ENCODE assay signal across 11 mouse cellular contexts in genomic region chr12:85181475-85182344, GRCm38 (mm10). TPM values are rescaled to one million over a fixed set of nuclear protein-coding genes. Genes with fewer than 3 reads are reported as not detected.
DNase-seq lines count a peak whose midpoint lies in the region; ATAC-seq and TF ChIP-seq lines count a peak whose summit lies in the region.
"Had no signal": no experiment of that assay in that cellular context is flagged by ENCODE, and none has a peak within 500 bp of the region (broad histone marks: within the 10 kb centered on the region; RNA-seq: fewer than 3 reads in every experiment).

No protein-coding gene starts in this region.

- H3K27me3 ChIP-seq in forebrain, embryonic 13.5 days: peaks cover 21% of the 10 kb centered on the region; the same call in 1 of the 2 replicates
- peaks cover 74% of the 10 kb centered on the region for H3K27me3 ChIP-seq in forebrain, embryonic 10.5 days (ENCODE audit: poor library complexity, severe bottlenecking)
- H3K27me3 ChIP-seq in lung, embryonic 16.5 days (ENCODE audit: control insufficient read depth, insufficient read depth, low read depth, low read length): peaks cover 6% of the 10 kb centered on the region
- H3K27me3 ChIP-seq in hindbrain, embryonic 13.5 days: peaks cover 54% of the 10 kb centered on the region
- H3K27me3 ChIP-seq in neural tube, embryonic 11.5 days (ENCODE audit: control insufficient read depth, insufficient read depth, low read length): peaks cover 9% of the 10 kb centered on the region

- no peak for DNase-seq in forebrain, embryonic 10.5 days (ENCODE audit: extremely low spot score, low spot score)
- DNase-seq in lung, adult 2 months: no peak
- DNase-seq in neural tube, embryonic 11.5 days (ENCODE audit: low spot score): no peak
- DNase-seq in frontal cortex, postnatal 14 days (ENCODE audit: low spot score in 2 of 2): no peak
- DNase-seq: gastrocnemius, postnatal 36 days had no signal

- peak overlapping the region; percentile 30 for H3K4me2 ChIP-seq in forebrain, embryonic 13.5 days
- no peak overlapping the region for H3K4me2 ChIP-seq in lung, embryonic 16.5 days (ENCODE audit: low read depth, low read length)
- H3K4me2 ChIP-seq in hindbrain, embryonic 13.5 days: peak overlapping the region; percentile 16
- 0 out of 2 replicates have a peak overlapping the region, but pooled peaks have one; percentile 17 for H3K4me2 ChIP-seq in neural tube, embryonic 11.5 days (ENCODE audit: low read depth)

- H3K4me3 ChIP-seq in forebrain, embryonic 13.5 days: no peak overlapping the region
- no peak overlapping the region for H3K4me3 ChIP-seq in forebrain, embryonic 10.5 days
- H3K4me3 ChIP-seq in lung, embryonic 16.5 days (ENCODE audit: low read length): no peak overlapping the region
- no peak overlapping the region for H3K4me3 ChIP-seq in lung, adult 2 months (replicated peaks; ENCODE audit: extremely low read depth, low read depth, low read length)
- no peak overlapping the region for H3K4me3 ChIP-seq in hindbrain, embryonic 13.5 days
- no peak overlapping the region for H3K4me3 ChIP-seq in neural tube, embryonic 11.5 days (ENCODE audit: low read depth, low read length)
- H3K4me3 ChIP-seq: layer of hippocampus, adult 2 months had no signal

- peaks cover 32% of the 10 kb centered on the region for H3K4me1 ChIP-seq in forebrain, embryonic 13.5 days
- H3K4me1 ChIP-seq in forebrain, embryonic 10.5 days: peaks cover 44% of the 10 kb centered on the region
- peaks cover 27% of the 10 kb centered on the region for H3K4me1 ChIP-seq in lung, embryonic 16.5 days (replicated peaks; ENCODE audit: control insufficient read depth, insufficient read depth, low read length)
- H3K4me1 ChIP-seq in lung, adult 2 months (ENCODE audit: control insufficient read depth, insufficient read depth, low read length): peaks cover 6% of the 10 kb centered on the region; the same call in 1 of the 2 replicates
- H3K4me1 ChIP-seq in hindbrain, embryonic 13.5 days (replicated peaks): peaks cover 31% of the 10 kb centered on the region
- H3K4me1 ChIP-seq in neural tube, embryonic 11.5 days (ENCODE audit: control insufficient read depth, insufficient read depth, low read length): peaks cover 7% of the 10 kb centered on the region

- TF ChIP-seq CTCF in lung, adult 2 months (IDR thresholded peaks at IDR 0.05; ENCODE audit: insufficient read depth, low read length): no peak

- peak; percentile 60 for ATAC-seq in forebrain, embryonic 13.5 days
- ATAC-seq in lung, embryonic 16.5 days (ENCODE audit: low read depth): peak; percentile 12; the same call in 1 of the 2 replicates
- no peak for ATAC-seq in hindbrain, embryonic 13.5 days (ENCODE audit: low FRiP score)
- ATAC-seq in neural tube, embryonic 11.5 days (ENCODE audit: insufficient read depth, low FRiP score, low TSS enrichment): peak; percentile 72
- ATAC-seq in frontal cortex, adult (ENCODE audit: low TSS enrichment): no peak

- no peaks in the 10 kb centered on the region for H3K9me3 ChIP-seq in forebrain, embryonic 13.5 days (replicated peaks)
- no peaks in the 10 kb centered on the region for H3K9me3 ChIP-seq in forebrain, embryonic 10.5 days
- H3K9me3 ChIP-seq in lung, embryonic 16.5 days (ENCODE audit: control insufficient read depth, low read length): no peaks in the 10 kb centered on the region
- no peaks in the 10 kb centered on the region for H3K9me3 ChIP-seq in hindbrain, embryonic 13.5 days
- H3K9me3 ChIP-seq in neural tube, embryonic 11.5 days (ENCODE audit: control insufficient read depth, low read length): no peaks in the 10 kb centered on the region

- WGBS in forebrain, embryonic 13.5 days: 18% methylated on average over 17 of the region's 17 CpGs
- WGBS in forebrain, embryonic 10.5 days: 46% methylated on average over 17 of the region's 17 CpGs
- WGBS in lung, embryonic 16.5 days: 14% methylated on average over 17 of the region's 17 CpGs
- 24% methylated on average over 17 of the region's 17 CpGs for WGBS in lung, adult 2 months
- 20% methylated on average over 15 of the region's 17 CpGs for WGBS in hindbrain, embryonic 13.5 days
- 32% methylated on average over 14 of the region's 17 CpGs for WGBS in neural tube, embryonic 11.5 days

- H3K9ac ChIP-seq in forebrain, embryonic 13.5 days: 0 out of 2 replicates have a peak overlapping the region, but pooled peaks have one; percentile 16
- H3K9ac ChIP-seq in lung, embryonic 16.5 days (ENCODE audit: low read length): no peak overlapping the region
- peak overlapping the region; percentile 29 for H3K9ac ChIP-seq in hindbrain, embryonic 13.5 days
- 0 out of 2 replicates have a peak overlapping the region, but pooled peaks have one; percentile 15 for H3K9ac ChIP-seq in neural tube, embryonic 11.5 days (ENCODE audit: low read length)
- H3K9ac ChIP-seq: liver, embryonic 14.5 days had no signal

- TF ChIP-seq POLR2A in lung, adult 2 months (IDR thresholded peaks at IDR 0.05; ENCODE audit: borderline replicate concordance, extremely low read depth, low read depth, low read length): no peak

- H3K27ac ChIP-seq in forebrain, embryonic 13.5 days: peak overlapping the region; percentile 25; the same call in 1 of the 2 replicates
- no peak overlapping the region for H3K27ac ChIP-seq in forebrain, embryonic 10.5 days
- H3K27ac ChIP-seq in lung, embryonic 16.5 days (ENCODE audit: low read length): no peak overlapping the region
- no peak overlapping the region for H3K27ac ChIP-seq in hindbrain, embryonic 13.5 days
- H3K27ac ChIP-seq in neural tube, embryonic 11.5 days (ENCODE audit: low read depth, low read length): peak overlapping the region; percentile 17; the same call in 1 of the 2 replicates
- H3K27ac ChIP-seq: layer of hippocampus, adult 2 months; liver, embryonic 14.5 days had no signal

- H3K36me3 ChIP-seq in forebrain, embryonic 13.5 days (ENCODE audit: poor library complexity, severe bottlenecking): no peaks in the 10 kb centered on the region
- no peaks in the 10 kb centered on the region for H3K36me3 ChIP-seq in forebrain, embryonic 10.5 days (replicated peaks)
- no peaks in the 10 kb centered on the region for H3K36me3 ChIP-seq in lung, embryonic 16.5 days (ENCODE audit: control insufficient read depth, insufficient read depth, low read length)
- H3K36me3 ChIP-seq in hindbrain, embryonic 13.5 days: no peaks in the 10 kb centered on the region
- H3K36me3 ChIP-seq in neural tube, embryonic 11.5 days (ENCODE audit: control insufficient read depth, insufficient read depth, low read length): no peaks in the 10 kb centered on the region

RNA-seq across cellular contexts. Expression of gene Pgf, which starts 4.1 kb away (rescaled TPM):
- polyA plus RNA-seq in forebrain, embryonic 13.5 days (2015; fragmentation: Nextera tagmentation; extraction: Ambion mirVana): 7.0 and 8.3 TPM in 2 replicates
- polyA plus RNA-seq in forebrain, embryonic 10.5 days (2016; fragmentation: Nextera tagmentation; extraction: Ambion mirVana): 2.5 and 3.1 TPM in 2 replicates
- 9.7 and 9.9 TPM in 2 replicates for polyA plus RNA-seq in lung, embryonic 16.5 days (2015; fragmentation: Nextera tagmentation; extraction: Ambion mirVana)
- 3.0 and 3.6 TPM in 2 replicates for polyA plus RNA-seq in lung, adult 2 months (2012; rRNA removed)
- polyA plus RNA-seq in hindbrain, embryonic 13.5 days (2015; fragmentation: Nextera tagmentation; extraction: Ambion mirVana): 7.5 and 9.4 TPM in 2 replicates
- polyA plus RNA-seq in neural tube, embryonic 11.5 days (2014; fragmentation: Nextera tagmentation; extraction: Ambion mirVana): 7.1 and 9.0 TPM in 2 replicates

RNA-seq across cellular contexts. Expression of gene Rps6kl1, which starts 30.6 kb away (rescaled TPM):
- polyA plus RNA-seq in forebrain, embryonic 13.5 days (2015; fragmentation: Nextera tagmentation; extraction: Ambion mirVana): 8.6 and 12.2 TPM in 2 replicates
- 0.89 and 1.0 TPM in 2 replicates for polyA plus RNA-seq in forebrain, embryonic 10.5 days (2016; fragmentation: Nextera tagmentation; extraction: Ambion mirVana)
- 0.94 and 1.6 TPM in 2 replicates for polyA plus RNA-seq in lung, embryonic 16.5 days (2015; fragmentation: Nextera tagmentation; extraction: Ambion mirVana)
- 1.1 and 1.4 TPM in 2 replicates for polyA plus RNA-seq in lung, adult 2 months (2012; rRNA removed)
- polyA plus RNA-seq in hindbrain, embryonic 13.5 days (2015; fragmentation: Nextera tagmentation; extraction: Ambion mirVana): 23.3 and 24.1 TPM in 2 replicates
- polyA plus RNA-seq in neural tube, embryonic 11.5 days (2014; fragmentation: Nextera tagmentation; extraction: Ambion mirVana): 5.3 and 6.7 TPM in 2 replicates

RNA-seq across cellular contexts. Expression of gene Eif2b2, which starts 37.6 kb away (rescaled TPM):
- 93.1 and 100 TPM in 2 replicates for polyA plus RNA-seq in forebrain, embryonic 13.5 days (2015; fragmentation: Nextera tagmentation; extraction: Ambion mirVana)
- polyA plus RNA-seq in forebrain, embryonic 10.5 days (2016; fragmentation: Nextera tagmentation; extraction: Ambion mirVana): 123 and 129 TPM in 2 replicates
- 83.3 and 86.6 TPM in 2 replicates for polyA plus RNA-seq in lung, embryonic 16.5 days (2015; fragmentation: Nextera tagmentation; extraction: Ambion mirVana)
- 92.1 and 92.6 TPM in 2 replicates for polyA plus RNA-seq in lung, adult 2 months (2012; rRNA removed)
- polyA plus RNA-seq in hindbrain, embryonic 13.5 days (2015; fragmentation: Nextera tagmentation; extraction: Ambion mirVana): 84.4 and 84.5 TPM in 2 replicates
- 104 and 111 TPM in 2 replicates for polyA plus RNA-seq in neural tube, embryonic 11.5 days (2014; fragmentation: Nextera tagmentation; extraction: Ambion mirVana)

Comparison
In these comparisons a context has a peak if more than half of its experiments do, and no peak if none do; other contexts are left out.
1. H3K27ac ChIP-seq: peak in forebrain, embryonic 13.5 days (single experiment) and neural tube, embryonic 11.5 days (single experiment); none in forebrain, embryonic 10.5 days (single experiment), lung, embryonic 16.5 days (single experiment) and hindbrain, embryonic 13.5 days (single experiment).
2. ATAC-seq: peak in forebrain, embryonic 13.5 days (single experiment), lung, embryonic 16.5 days (single experiment) and neural tube, embryonic 11.5 days (single experiment); none in hindbrain, embryonic 13.5 days (single experiment) and frontal cortex, adult (single experiment).